Mouse (Mus musculus) olfactory bulb, adult 2 months (tissue): ENCODE measurements around the gene Fam83f. TPM values are rescaled to one million over a fixed set of nuclear protein-coding genes. Genes with fewer than 3 reads are reported as not detected.
"Not testable (repeated sequence)": the region's sequence is repeated elsewhere in the genome, so short reads cannot be mapped to it uniquely, and the experiment has no call there.

Source experiments
- H3K27ac ChIP-seq: fragments of 200-500 bp; 2 replicates; pipeline ENCODE4 v1.5.1; 2012; ENCODE audit warnings: low read depth, low read length; ENCODE audit not compliant: insufficient read depth
- H3K4me1 ChIP-seq: fragments of 200-500 bp; 2 replicates; pipeline ENCODE4 v1.6.1; 2012; ENCODE audit warnings: low read length; ENCODE audit not compliant: control insufficient read depth, insufficient read depth
- H3K4me3 ChIP-seq: fragments of 200-500 bp; 2 replicates; pipeline ENCODE4 v1.5.1; 2012; ENCODE audit warnings: mild to moderate bottlenecking, low read depth, low read length, moderate library complexity; ENCODE audit not compliant: insufficient read depth
- CTCF ChIP-seq: fragments of 200-500 bp; IDR thresholded peaks from 2 replicates; pipeline ENCODE4 v1.5.1; 2012; ENCODE audit warnings: low read depth, mild to moderate bottlenecking, low read length, moderate library complexity; ENCODE audit not compliant: insufficient read depth
- POLR2A ChIP-seq: fragments of 200-500 bp; IDR thresholded peaks from 2 replicates; pipeline ENCODE4 v1.6.1; 2012; ENCODE audit warnings: mild to moderate bottlenecking, low read depth, low read length, moderate library complexity; ENCODE audit not compliant: insufficient read depth
- WGBS: fragments of 180-500 bp; shearing (Covaris S2); methylation state at CpG from one replicate; pipeline ENCODE4 v1.1.7; 2018; 5-methylcytosine and 5-hydroxymethylcytosine counted together
- polyA plus RNA-seq: library from polyadenylated mRNA; stranded (reverse); fragments of >200 nt; gene quantifications from 2 replicates; pipeline ENCODE4 v1.2.4, GENCODE M21; 2012; ENCODE audit warnings: low replicate concordance; ENCODE audit not compliant: missing spikeins, insufficient read depth, insufficient read length

Gene Fam83f
- polyA plus RNA-seq, 1 experiment, result not detected

DNA sequence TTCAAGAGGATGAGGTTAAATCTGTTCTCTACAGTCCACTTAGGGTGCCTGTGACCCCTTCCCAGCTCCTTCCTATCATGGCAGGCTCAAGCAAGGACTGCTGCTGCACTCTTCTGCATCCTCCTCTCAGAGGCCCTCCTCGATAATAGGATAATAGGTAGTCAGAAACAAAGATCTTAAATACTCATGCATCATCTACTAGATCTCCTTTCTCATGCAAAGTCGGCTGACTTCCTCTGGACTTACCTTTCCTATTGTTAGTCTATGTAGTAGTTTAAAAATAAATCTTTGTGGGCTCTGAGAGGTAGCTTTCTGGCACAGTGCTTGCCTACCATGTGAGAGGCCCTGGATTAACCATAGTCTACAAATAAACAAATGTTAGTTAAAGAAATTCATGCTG is 57.8 kb downstream of the Fam83f start:
- TF ChIP-seq CTCF (no peak), POLR2A (no peak)
- Histone ChIP-seq H3K4me3 (no peak overlapping the region), H3K27ac (no peak overlapping the region), H3K4me1 (peaks cover 2% of the 10 kb centered on the region; the same call in 1 of the 2 replicates)
- 73% methylated on average over 2 of the region's 2 CpGs for WGBS

DNA sequence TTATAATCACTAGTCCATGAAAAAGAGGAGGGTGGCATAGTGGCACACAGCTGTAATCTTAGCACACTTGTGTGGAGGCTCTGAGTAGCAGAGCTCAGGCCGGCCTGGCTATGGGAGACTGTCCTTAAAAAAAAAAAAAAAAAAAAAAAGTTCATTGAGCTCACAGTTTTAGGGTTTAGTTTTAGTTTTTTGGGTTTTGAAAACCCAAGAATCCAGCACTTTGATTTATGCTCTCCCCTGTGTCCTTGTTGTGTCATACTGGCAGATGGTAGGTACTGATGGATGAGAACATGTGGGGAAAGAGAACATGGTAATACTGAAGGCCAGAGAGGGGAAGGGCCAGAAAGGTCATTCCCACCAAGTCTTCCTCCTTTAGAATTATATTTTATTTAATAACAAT is 59.4 kb downstream of the Fam83f start:
- WGBS, result 67% methylated on average over 1 of the region's 1 CpGs
- H3K4me3 ChIP-seq, result no peak overlapping the region
- TF ChIP-seq CTCF (no peak), POLR2A (no peak)
- H3K4me1 ChIP-seq, result peaks cover 2% of the 10 kb centered on the region; the same call in 1 of the 2 replicates
- H3K27ac ChIP-seq, result no peak overlapping the region

DNA sequence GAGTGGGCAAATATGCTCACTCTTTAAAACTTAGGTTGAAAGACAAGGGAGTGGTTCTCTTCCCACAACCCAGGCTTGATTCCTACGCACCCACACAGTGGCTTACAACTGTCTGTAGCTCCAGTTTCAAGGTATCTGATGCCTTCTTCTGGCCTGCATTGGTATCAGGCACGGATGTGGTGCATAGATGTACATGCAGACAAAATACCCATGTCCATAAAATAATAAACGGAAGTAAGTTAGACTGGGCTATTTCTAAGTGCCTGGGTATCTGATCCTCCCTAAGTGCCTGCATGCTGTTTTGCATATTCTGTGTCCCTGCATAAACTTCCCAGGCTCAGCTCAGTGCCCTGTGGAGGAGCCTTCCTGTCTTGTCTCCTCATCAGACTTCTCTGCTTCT is 59.9 kb downstream of the Fam83f start:
- peaks cover 2% of the 10 kb centered on the region; the same call in 1 of the 2 replicates for H3K4me1 ChIP-seq
- no peak overlapping the region for H3K27ac ChIP-seq
- WGBS, result 83% methylated on average over 3 of the region's 3 CpGs
- H3K4me3 ChIP-seq, result no peak overlapping the region
- TF ChIP-seq POLR2A (no peak), CTCF (no peak)

DNA sequence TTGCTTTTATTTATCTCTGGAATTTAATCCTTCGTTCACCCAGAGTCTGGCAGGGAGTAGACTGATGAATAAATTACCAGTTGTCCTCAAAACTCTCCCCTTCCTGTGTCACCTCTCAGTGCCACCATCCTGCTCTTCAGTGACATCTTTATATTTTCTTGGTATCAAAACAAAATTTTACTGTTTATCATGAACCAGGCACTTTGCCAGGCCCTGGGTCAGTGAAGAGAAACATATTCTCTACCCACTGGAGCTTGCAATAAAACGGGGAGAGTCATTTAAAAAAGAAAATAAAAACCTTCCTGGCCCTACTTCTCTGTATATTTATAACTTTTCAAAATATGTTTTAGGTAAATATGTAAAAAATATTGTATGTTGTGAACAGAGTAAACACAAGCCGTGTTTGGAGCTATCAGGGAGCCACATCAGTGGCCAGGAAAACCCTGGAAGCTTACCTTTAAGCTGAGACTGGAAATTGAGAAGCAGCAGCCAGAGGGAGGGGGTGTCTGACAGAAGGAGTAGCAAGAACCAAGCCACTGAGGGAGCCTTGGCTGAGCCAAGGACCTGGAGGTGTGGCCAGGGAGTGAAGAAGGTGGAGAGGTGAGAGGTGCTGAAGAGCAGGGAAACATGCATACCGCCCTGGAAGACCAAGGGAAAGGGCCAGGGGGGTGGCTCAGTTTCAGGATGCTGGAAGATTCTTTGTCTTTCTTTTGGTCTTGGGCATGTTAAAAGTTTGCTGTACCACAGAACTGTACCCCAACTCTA is 60.8 kb downstream of the Fam83f start:
- TF ChIP-seq POLR2A, result no peak
- TF ChIP-seq CTCF, result no peak
- 52% methylated on average over 4 of the region's 4 CpGs for WGBS
- Histone ChIP-seq H3K4me3 (no peak overlapping the region), H3K4me1 (peaks cover 2% of the 10 kb centered on the region; the same call in 1 of the 2 replicates), H3K27ac (no peak overlapping the region)

DNA sequence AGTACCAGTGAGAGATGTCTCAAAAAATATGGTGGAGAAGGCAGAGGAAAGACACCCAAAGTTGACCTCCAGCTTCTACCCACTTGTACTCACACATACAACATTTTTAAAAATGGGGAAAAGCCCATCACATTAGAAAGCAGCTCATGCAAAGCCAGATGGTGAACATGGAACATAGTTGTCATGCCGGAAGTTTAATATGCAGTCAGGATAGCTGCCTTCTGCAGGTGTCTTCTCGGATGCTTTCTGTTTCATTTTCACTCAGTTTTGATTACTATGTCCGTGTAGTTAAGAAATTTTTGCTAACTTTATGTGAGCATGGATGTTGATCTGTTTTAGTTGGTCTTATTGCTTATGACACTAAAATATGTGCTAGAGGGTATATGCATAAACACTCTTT is 63.7 kb downstream of the Fam83f start:
- Histone ChIP-seq H3K4me1 (peaks cover 2% of the 10 kb centered on the region; the same call in 1 of the 2 replicates), H3K27ac (no peak overlapping the region), H3K4me3 (no peak overlapping the region)
- TF ChIP-seq CTCF (no peak), POLR2A (no peak)
- WGBS, result 95% methylated on average over 3 of the region's 3 CpGs

DNA sequence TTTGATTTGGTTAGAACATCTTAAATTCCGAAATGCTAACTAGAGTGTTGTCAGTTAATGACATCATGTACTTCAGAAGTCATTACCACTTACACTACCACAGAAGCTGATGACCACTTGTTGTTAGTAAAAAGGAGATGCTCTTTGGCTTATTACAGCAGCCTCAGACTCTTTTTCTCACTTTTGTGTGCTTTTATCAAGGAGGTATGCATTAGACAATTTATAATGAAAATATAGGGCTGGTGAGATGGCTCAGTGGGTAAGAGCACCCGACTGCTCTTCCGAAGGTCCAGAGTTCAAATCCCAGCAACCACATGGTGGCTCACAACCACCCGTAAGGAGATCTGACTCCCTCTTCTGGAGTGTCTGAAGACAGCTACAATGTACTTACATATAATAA is 64.1 kb downstream of the Fam83f start:
- H3K4me3 ChIP-seq, H3K27ac ChIP-seq, H3K4me1 ChIP-seq: not testable (repeated sequence)
- 96% methylated on average over 4 of the region's 4 CpGs for WGBS

DNA sequence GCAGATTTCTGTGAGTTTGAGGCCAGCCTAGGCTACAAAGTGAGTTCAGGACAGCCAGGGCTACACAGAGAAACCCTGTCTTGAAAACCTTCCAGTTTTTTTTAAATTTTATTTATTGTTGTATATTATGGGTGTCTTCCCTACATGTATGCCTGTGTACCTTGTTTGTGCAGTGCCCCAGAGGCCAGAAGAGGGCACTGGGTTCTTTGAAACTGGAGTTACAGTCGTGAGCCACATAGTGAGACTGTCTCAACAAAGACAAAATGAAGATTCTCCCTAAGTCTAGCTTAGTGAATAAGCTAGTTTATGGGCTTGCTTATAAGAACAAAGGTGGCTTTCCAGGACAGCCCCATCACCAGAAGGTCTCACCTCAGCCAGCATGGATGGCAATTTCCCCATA is 64.9 kb downstream of the Fam83f start:
- 40% methylated on average over 1 of the region's 1 CpGs for WGBS
- Histone ChIP-seq H3K4me3 (no peak overlapping the region), H3K4me1 (peaks cover 2% of the 10 kb centered on the region; the same call in 1 of the 2 replicates), H3K27ac (no peak overlapping the region)
- TF ChIP-seq CTCF (no peak), POLR2A (no peak)

DNA sequence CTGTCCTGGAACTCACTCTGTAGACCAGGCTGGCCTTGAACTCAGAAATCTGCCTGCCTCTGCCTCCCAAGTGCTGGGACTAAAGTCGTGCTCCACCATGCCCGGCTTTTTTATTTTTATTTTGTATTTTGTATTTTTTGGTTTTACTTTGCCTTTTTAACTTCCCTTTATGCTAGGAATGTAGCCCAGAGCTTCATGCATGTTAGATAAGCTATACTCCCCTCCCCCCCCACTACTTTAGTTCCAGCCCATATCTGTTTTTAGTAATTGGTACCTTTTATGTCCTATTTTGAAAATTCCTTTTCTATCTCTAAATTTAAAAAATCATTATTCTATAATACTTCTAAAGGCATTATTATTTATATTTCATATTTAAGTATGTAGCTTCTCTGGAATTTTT is 66.6 kb downstream of the Fam83f start:
- H3K4me3 ChIP-seq, result no peak overlapping the region
- WGBS, result 98% methylated on average over 2 of the region's 2 CpGs
- TF ChIP-seq CTCF (no peak), POLR2A (no peak)
- H3K4me1 ChIP-seq, result no peaks in the 10 kb centered on the region
- H3K27ac ChIP-seq, result no peak overlapping the region

DNA sequence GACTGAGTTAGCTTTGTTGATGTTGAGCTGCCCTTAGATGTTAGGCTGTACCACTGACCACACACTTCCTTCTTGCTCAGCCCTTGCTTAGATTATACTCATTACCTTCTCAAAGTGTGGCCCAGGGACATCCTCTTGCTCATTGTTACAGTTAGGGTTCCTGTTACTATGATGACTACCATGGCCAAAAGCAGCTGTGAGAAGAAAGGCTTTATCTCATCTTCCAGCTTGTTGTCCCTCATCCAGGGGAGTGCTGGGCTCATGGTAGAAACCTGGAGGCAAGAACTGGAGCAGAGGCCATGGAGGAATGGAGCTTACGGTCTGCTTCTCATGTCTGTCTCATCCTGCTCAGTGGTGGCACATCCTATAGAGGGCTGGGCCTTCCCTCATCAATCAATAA is 68.3 kb downstream of the Fam83f start:
- no peak overlapping the region for H3K27ac ChIP-seq
- peaks cover 3% of the 10 kb centered on the region; the same call in 1 of the 2 replicates for H3K4me1 ChIP-seq
- 100% methylated on average over 1 of the region's 1 CpGs for WGBS
- no peak overlapping the region for H3K4me3 ChIP-seq
- TF ChIP-seq CTCF (no peak), POLR2A (no peak)

DNA sequence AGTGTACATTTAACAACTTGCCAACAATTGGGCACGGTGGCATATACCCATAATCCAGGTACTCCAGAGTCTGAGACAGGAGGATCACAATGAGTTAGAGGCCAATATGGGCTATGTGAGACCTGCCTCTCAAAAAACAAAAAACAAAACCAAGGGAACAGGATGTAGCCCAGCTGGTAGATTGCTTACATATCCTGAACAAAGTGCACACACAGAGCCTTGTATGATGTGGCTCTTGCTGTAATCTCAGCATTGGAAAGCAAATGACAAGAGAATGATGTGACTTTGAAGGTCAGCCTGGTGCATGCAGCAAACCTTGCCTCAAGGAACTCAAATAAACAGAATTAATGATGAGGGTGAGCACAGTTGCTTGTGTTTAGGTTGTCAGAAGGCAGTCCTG is 70.2 kb downstream of the Fam83f start:
- TF ChIP-seq CTCF (no peak), POLR2A (no peak)
- Histone ChIP-seq H3K4me1 (peaks cover 3% of the 10 kb centered on the region; the same call in 1 of the 2 replicates), H3K27ac (no peak overlapping the region), H3K4me3 (no peak overlapping the region)
- WGBS, result 63% methylated on average over 1 of the region's 1 CpGs
